Mouse (Mus musculus): ENCODE results near the gene Aamp.

Gene Aamp

DNA sequence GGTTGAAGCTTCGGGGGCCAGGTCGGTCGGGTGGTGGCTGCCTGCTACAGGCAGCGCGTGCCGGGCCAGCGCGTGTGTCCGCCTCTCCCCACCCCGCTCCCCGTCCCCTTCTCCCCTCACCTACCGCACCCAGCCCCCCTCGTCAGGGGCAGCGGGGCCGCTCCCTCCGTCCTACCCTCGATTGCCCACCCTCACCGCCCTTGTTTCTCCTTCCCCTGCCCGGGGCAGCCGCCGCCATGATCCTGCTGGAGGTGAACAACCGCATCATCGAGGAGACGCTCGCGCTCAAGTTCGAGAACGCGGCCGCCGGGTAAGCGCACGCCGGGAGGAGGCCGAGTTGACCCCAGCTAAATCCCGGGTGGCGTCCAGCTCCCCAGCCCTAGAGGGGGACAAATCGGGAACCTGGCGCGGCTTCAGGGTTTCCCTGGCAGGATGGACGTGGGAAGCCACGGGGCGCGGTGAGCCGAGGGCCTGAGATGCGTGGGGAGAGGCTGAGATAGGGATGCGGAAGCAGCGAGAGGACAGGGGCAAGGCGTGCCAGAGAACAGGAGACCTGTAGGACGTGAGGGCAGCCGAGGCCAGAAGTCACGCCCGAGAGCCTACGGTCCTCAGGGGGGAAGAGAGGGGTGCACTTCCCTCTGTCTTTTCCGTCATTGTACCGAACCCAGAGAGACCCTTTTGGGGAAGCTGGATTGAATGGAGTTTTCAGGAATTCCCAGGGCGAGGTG, 47.8 kb downstream of the Aamp start:
- DNase-seq (ENCODE audit: low spot score), result no peak

DNA sequence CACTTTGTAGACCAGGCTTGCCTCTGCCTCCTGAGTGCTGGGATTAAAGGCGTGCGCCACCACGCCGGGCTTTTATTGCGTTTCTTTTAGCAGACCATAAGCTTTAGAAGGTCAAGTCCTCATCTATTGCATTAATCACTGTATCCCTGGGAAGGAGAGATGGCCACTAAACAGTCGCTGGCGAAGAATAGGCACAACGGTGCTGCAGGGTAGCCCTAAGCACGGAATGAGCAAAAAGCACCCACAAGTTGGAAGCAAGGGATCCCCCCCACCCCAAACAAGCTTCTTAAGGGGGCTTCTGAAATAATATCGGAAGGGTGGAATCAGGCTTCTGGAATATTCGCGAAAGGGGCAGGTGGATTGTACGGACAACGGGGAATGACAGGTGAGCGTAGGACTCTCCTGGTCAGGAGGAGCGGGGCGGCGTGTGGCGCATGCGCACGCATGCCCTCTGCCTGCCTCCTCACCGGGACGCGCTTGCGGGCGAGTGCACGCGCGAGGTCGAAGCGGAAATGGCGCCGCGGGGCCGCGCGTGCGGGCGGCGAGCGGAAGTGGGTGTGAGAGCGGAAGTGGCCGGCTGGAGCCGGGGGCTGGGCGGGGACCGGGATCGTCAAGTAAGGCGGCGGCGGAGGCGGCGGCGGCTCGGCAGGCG, 48.5 kb downstream of the Aamp start, which contains the start of gene Arpc2:
Gene Arpc2, plus strand, starts transcription at position 147 of the 652 bp plus-strand sequence.
- DNase-seq (ENCODE audit: low spot score), result peak; percentile 94

DNA sequence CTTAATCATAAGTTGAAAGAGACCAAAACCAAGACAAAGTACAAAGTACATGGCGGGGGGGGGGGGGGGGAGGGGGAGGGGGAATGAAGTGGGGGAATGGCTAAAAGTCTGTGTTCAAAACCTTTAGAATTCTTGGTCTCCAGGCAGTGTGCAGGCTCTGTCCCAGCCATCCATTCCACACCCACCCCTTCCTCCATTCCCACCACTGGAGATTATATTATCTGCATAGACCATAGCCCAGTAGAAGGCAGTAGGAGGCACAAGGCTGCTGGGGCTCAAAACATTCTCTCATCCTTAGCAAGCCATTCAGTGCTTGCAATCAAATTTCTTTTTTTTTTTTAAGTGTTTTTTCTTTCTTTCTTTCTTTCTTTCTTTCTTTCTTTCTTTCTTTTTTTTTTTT, 53.5 kb downstream of the Aamp start:
- no peak for DNase-seq (ENCODE audit: low spot score)

DNA sequence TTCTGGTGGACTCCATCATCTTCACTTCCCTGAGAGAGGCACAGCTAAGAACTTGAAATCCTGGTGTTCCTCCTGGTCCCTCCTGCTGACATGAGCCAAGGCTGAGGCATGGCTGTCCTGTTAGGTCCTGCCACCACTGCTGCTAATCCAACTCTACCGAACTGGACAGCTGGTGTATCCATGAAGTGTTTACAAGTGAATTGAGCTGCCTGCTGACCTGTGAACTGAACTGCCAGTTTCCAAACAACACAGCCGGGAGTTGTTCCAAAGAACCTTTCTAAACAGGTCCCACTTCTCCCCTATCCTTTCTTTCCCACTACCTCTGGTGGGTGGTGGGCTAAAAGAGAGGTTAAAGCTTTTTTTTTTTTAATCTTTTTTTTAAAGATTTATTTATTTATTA, 54.6 kb downstream of the Aamp start:
- DNase-seq (ENCODE audit: low spot score), result no peak

Measured in left cerebral cortex, adult 11 months (tissue).